Mouse (Mus musculus) forebrain, embryonic 13.5 days (tissue): ENCODE measurements at regions not wholly inside any gene's neighbourhood (a gene's known extent, or its start where the extent isn't known, plus 50 kb on each side); places are given as distances from the start of the nearest gene placed in this dataset.

Experiments used
- ATAC-seq: fragments of 200-750 bp; cut with Nextera tagmentation; 2 replicates; pipeline ENCODE4 v1.8.0; 2017
- H3K27ac ChIP-seq: fragments of 300-500 bp; sonication (generic); 2 replicates; pipeline ENCODE4 v1.5.1; 2015; ENCODE audit warnings: inconsistent platforms, mild to moderate bottlenecking, moderate library complexity
- H3K27me3 ChIP-seq: fragments of 300-500 bp; sonication (generic); 2 replicates; pipeline ENCODE4 v1.6.1; 2015; ENCODE audit warnings: mild to moderate bottlenecking, inconsistent platforms
- H3K36me3 ChIP-seq: fragments of 300-500 bp; sonication (generic); 2 replicates; pipeline ENCODE4 v1.6.1; 2015; ENCODE audit warnings: mild to moderate bottlenecking, inconsistent platforms; ENCODE audit not compliant: poor library complexity, severe bottlenecking
- H3K4me1 ChIP-seq: fragments of 300-500 bp; sonication (generic); 2 replicates; pipeline ENCODE4 v1.6.1; 2015; ENCODE audit warnings: inconsistent platforms
- H3K4me2 ChIP-seq: fragments of 300-500 bp; sonication (generic); 2 replicates; pipeline ENCODE4 v1.6.1; 2015; ENCODE audit warnings: inconsistent platforms, mild to moderate bottlenecking, moderate library complexity
- H3K4me3 ChIP-seq: fragments of 300-500 bp; sonication (generic); 2 replicates; pipeline ENCODE4 v1.5.1; 2015; ENCODE audit warnings: mild to moderate bottlenecking, inconsistent platforms
- H3K9ac ChIP-seq: fragments of 300-500 bp; sonication (generic); 2 replicates; pipeline ENCODE4 v1.6.1; 2015; ENCODE audit warnings: mild to moderate bottlenecking, inconsistent platforms
- H3K9me3 ChIP-seq: fragments of 300-500 bp; sonication (generic); replicated peaks from 2 replicates; pipeline ENCODE4 v1.6.1; 2016; ENCODE audit warnings: inconsistent platforms
- WGBS: fragments of 180-500 bp; shearing (Covaris S2); methylation state at CpG from one replicate; pipeline ENCODE4 v1.1.7; 2015; 5-methylcytosine and 5-hydroxymethylcytosine counted together

GRCm38 (mm10) chr7:115331698-115332097, 588.2 kb downstream of the Insc start:
- ATAC-seq = no peak
- no peaks in the 10 kb centered on the region for H3K27me3 ChIP-seq
- H3K36me3 ChIP-seq = no peaks in the 10 kb centered on the region
- H3K9me3 ChIP-seq = no peaks in the 10 kb centered on the region
- H3K4me1 ChIP-seq = no peaks in the 10 kb centered on the region
- no peak overlapping the region for H3K4me2 ChIP-seq
- H3K9ac ChIP-seq = no peak overlapping the region
- no peak overlapping the region for H3K27ac ChIP-seq
- 63% methylated on average over 1 of the region's 1 CpGs for WGBS
- H3K4me3 ChIP-seq = no peak overlapping the region

- WGBS = 82% methylated on average over 1 of the region's 1 CpGs
- no peaks in the 10 kb centered on the region for H3K36me3 ChIP-seq
Observed at GRCm38 (mm10) chr7:115333046-115333577, 589.6 kb downstream of the Insc start.

GRCm38 (mm10) chr7:115335051-115335450, 591.6 kb downstream of the Insc start:
- peaks cover 10% of the 10 kb centered on the region; the same call in 1 of the 2 replicates for H3K9me3 ChIP-seq
- no peaks in the 10 kb centered on the region for H3K36me3 ChIP-seq
- H3K27ac ChIP-seq = no peak overlapping the region
- no peak overlapping the region for H3K9ac ChIP-seq
- ATAC-seq = no peak
- H3K4me3 ChIP-seq = no peak overlapping the region
- 93% methylated on average over 3 of the region's 3 CpGs for WGBS
- no peaks in the 10 kb centered on the region for H3K27me3 ChIP-seq
- no peak overlapping the region for H3K4me2 ChIP-seq
- H3K4me1 ChIP-seq = peaks cover 5% of the 10 kb centered on the region

More at GRCm38 (mm10) chr7:115333046-115333577, 589.6 kb downstream of the Insc start:
- Histone ChIP-seq H3K4me1 (no peaks in the 10 kb centered on the region), H3K9me3 (peaks cover 10% of the 10 kb centered on the region; the same call in 1 of the 2 replicates), H3K4me3 (no peak overlapping the region), H3K4me2 (no peak overlapping the region), H3K9ac (no peak overlapping the region), H3K27me3 (no peaks in the 10 kb centered on the region), H3K27ac (no peak overlapping the region)
- ATAC-seq = no peak

- ATAC-seq = no peak
- H3K4me3 ChIP-seq = no peak overlapping the region
- WGBS = 58% methylated on average over 7 of the region's 7 CpGs
- H3K9ac ChIP-seq = no peak overlapping the region
- peaks cover 15% of the 10 kb centered on the region for H3K4me1 ChIP-seq
- H3K4me2 ChIP-seq = no peak overlapping the region
- H3K27me3 ChIP-seq = no peaks in the 10 kb centered on the region
- H3K27ac ChIP-seq = no peak overlapping the region
- H3K9me3 ChIP-seq = peaks cover 10% of the 10 kb centered on the region; the same call in 1 of the 2 replicates
- no peaks in the 10 kb centered on the region for H3K36me3 ChIP-seq
Observed at GRCm38 (mm10) chr7:115340155-115340554, 596.7 kb downstream of the Insc start.

- Histone ChIP-seq H3K27ac (no peak overlapping the region), H3K9me3 (peaks cover 10% of the 10 kb centered on the region; the same call in 1 of the 2 replicates), H3K4me1 (peaks cover 15% of the 10 kb centered on the region), H3K4me3 (no peak overlapping the region), H3K27me3 (no peaks in the 10 kb centered on the region), H3K4me2 (no peak overlapping the region), H3K36me3 (no peaks in the 10 kb centered on the region), H3K9ac (no peak overlapping the region)
- WGBS = 78% methylated on average over 4 of the region's 4 CpGs
- no peak for ATAC-seq
Observed at GRCm38 (mm10) chr7:115341007-115341406, 597.5 kb downstream of the Insc start.

GRCm38 (mm10) chr7:115345749-115346148, 602.3 kb downstream of the Insc start:
- Histone ChIP-seq H3K9ac (no peak overlapping the region), H3K36me3 (no peaks in the 10 kb centered on the region), H3K9me3 (no peaks in the 10 kb centered on the region), H3K27ac (no peak overlapping the region), H3K4me2 (no peak overlapping the region), H3K27me3 (no peaks in the 10 kb centered on the region), H3K4me1 (0 out of 2 replicates have a peak, but pooled peaks cover 3% of the 10 kb centered on the region), H3K4me3 (no peak overlapping the region)
- no peak for ATAC-seq
- 74% methylated on average over 3 of the region's 3 CpGs for WGBS

GRCm38 (mm10) chr7:115358711-115359110, 615.2 kb downstream of the Insc start:
- ATAC-seq = no peak
- Histone ChIP-seq H3K27ac (no peak overlapping the region), H3K4me2 (no peak overlapping the region), H3K4me1 (no peaks in the 10 kb centered on the region), H3K36me3 (no peaks in the 10 kb centered on the region), H3K4me3 (no peak overlapping the region), H3K9ac (no peak overlapping the region), H3K9me3 (peaks cover 10% of the 10 kb centered on the region; the same call in 1 of the 2 replicates), H3K27me3 (no peaks in the 10 kb centered on the region)
- WGBS = 76% methylated on average over 6 of the region's 6 CpGs

GRCm38 (mm10) chr7:115360142-115360541, 616.6 kb downstream of the Insc start:
- Histone ChIP-seq H3K9me3 (peaks cover 10% of the 10 kb centered on the region; the same call in 1 of the 2 replicates), H3K4me3 (no peak overlapping the region), H3K27me3 (no peaks in the 10 kb centered on the region), H3K4me2 (no peak overlapping the region), H3K27ac (no peak overlapping the region), H3K4me1 (no peaks in the 10 kb centered on the region), H3K9ac (no peak overlapping the region), H3K36me3 (no peaks in the 10 kb centered on the region)
- 83% methylated on average over 3 of the region's 3 CpGs for WGBS
- no peak for ATAC-seq

- Histone ChIP-seq H3K9me3 (peaks cover 10% of the 10 kb centered on the region; the same call in 1 of the 2 replicates), H3K27ac (no peak overlapping the region), H3K4me1 (0 out of 2 replicates have a peak, but pooled peaks cover 5% of the 10 kb centered on the region), H3K36me3 (no peaks in the 10 kb centered on the region), H3K4me3 (no peak overlapping the region), H3K4me2 (no peak overlapping the region), H3K9ac (no peak overlapping the region), H3K27me3 (no peaks in the 10 kb centered on the region)
- no peak for ATAC-seq
- WGBS = 90% methylated on average over 2 of the region's 2 CpGs
Observed at GRCm38 (mm10) chr7:115362117-115362516, 618.6 kb downstream of the Insc start.

- 31% methylated on average over 5 of the region's 5 CpGs for WGBS
- Histone ChIP-seq H3K9me3 (no peaks in the 10 kb centered on the region), H3K36me3 (no peaks in the 10 kb centered on the region), H3K27ac (no peak overlapping the region), H3K4me3 (no peak overlapping the region), H3K27me3 (no peaks in the 10 kb centered on the region), H3K4me1 (peaks cover 30% of the 10 kb centered on the region), H3K4me2 (no peak overlapping the region), H3K9ac (no peak overlapping the region)
- ATAC-seq = peak; percentile 41; the same call in 1 of the 2 replicates
Observed at GRCm38 (mm10) chr7:115366910-115367309, 623.4 kb downstream of the Insc start.

- peak; percentile 69 for ATAC-seq
- Histone ChIP-seq H3K36me3 (no peaks in the 10 kb centered on the region), H3K27ac (0 out of 2 replicates have a peak overlapping the region, but pooled peaks have one; percentile 1), H3K9ac (no peak overlapping the region), H3K9me3 (no peaks in the 10 kb centered on the region), H3K4me1 (peaks cover 28% of the 10 kb centered on the region), H3K4me3 (no peak overlapping the region), H3K4me2 (no peak overlapping the region), H3K27me3 (no peaks in the 10 kb centered on the region)
- WGBS = 39% methylated on average over 9 of the region's 9 CpGs
Observed at GRCm38 (mm10) chr7:115371143-115371542, 627.6 kb downstream of the Insc start.

GRCm38 (mm10) chr7:115372921-115373320, 629.4 kb downstream of the Insc start:
- Histone ChIP-seq H3K9ac (no peak overlapping the region), H3K9me3 (no peaks in the 10 kb centered on the region), H3K4me3 (no peak overlapping the region), H3K4me2 (no peak overlapping the region), H3K4me1 (peaks cover 25% of the 10 kb centered on the region), H3K27ac (no peak overlapping the region), H3K36me3 (no peaks in the 10 kb centered on the region), H3K27me3 (no peaks in the 10 kb centered on the region)
- no peak for ATAC-seq
- 88% methylated on average over 2 of the region's 2 CpGs for WGBS
